In the genomic region with DNA sequence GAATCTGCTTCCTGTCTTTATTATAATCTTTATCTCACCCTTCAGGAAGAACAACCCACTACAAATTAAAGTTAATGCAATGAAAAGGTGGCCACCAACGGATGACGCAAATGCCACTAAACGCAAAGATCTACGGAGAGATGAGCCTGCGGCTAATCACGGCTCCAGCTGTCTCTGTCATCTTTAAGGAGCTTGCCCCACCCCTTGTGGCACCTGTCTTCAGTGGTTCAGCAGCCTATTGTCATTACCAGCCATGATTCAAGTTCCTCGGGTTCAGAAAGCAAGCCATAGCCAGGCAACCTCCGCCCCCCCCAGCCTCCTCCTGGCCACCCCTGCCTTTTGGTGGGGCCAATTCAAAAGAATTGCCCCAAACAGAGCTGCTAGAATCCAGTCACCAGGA, we compare ENCODE assay signal across 18 mouse cellular contexts.
"Had no signal": no experiment of that assay in that cellular context is flagged by ENCODE, and none has a peak within 500 bp of the region (broad histone marks: within the 10 kb centered on the region; RNA-seq: fewer than 3 reads in every experiment).

No protein-coding gene starts in this region.

- ATAC-seq: midbrain, embryonic 16.5 days had no signal

- H3K4me3 ChIP-seq: megakaryocyte, embryonic 14.5 days; midbrain, embryonic 10.5 days; midbrain, embryonic 12.5 days; neural tube, embryonic 12.5 days; stomach, embryonic 15.5 days had no signal

- H3K4me2 ChIP-seq: lung, embryonic 14.5 days; midbrain, embryonic 12.5 days; neural tube, embryonic 12.5 days; stomach, embryonic 15.5 days had no signal

- H3K27me3 ChIP-seq: midbrain, embryonic 12.5 days; neural tube, embryonic 12.5 days; stomach, embryonic 15.5 days had no signal

- H3K27ac ChIP-seq: liver, embryonic 14.5 days; macrophage; midbrain, embryonic 10.5 days; midbrain, embryonic 12.5 days; neural tube, embryonic 12.5 days; stomach, embryonic 15.5 days; stomach, postnatal 0 days had no signal

- DNase-seq: lung, adult 18-20 months; lung, embryonic 14.5 days; lung, postnatal 10 days; lung, postnatal 36 days; midbrain, embryonic 14.5 days; right cerebral cortex, postnatal 14 days; thymus, adult 2 months; thymus, postnatal 14 days; thymus, postnatal 36 days had no signal

- H3K36me3 ChIP-seq: midbrain, embryonic 10.5 days; midbrain, embryonic 12.5 days; neural tube, embryonic 12.5 days; stomach, embryonic 15.5 days had no signal
